Mouse (Mus musculus) liver, embryonic 11.5 days (tissue): ENCODE results near the gene Gm4302. TPM values are rescaled to one million over a fixed set of nuclear protein-coding genes. Genes with fewer than 3 reads are reported as not detected.

ENCODE experiments used
- polyA plus RNA-seq: library from polyadenylated mRNA; unstranded; fragments of >200 nt; fragmentation: Nextera tagmentation; extraction: Ambion mirVana; gene quantifications from 2 replicates; pipeline ENCODE4 v1.2.1, GENCODE M21; 2014

Gene Gm4302
- polyA plus RNA-seq, 1 experiment from 2014 or later: not detected

Other genes with a start within 250 kb of the Gm4302 start
- gene Gm4301, start 5.2 kb upstream of the Gm4302 start, polyA plus RNA-seq: not detected in 2 replicates
- not detected in 2 replicates for gene Gm4303, start 5.1 kb downstream of the Gm4302 start, polyA plus RNA-seq
- gene Gm4305, start 10.3 kb downstream of the Gm4302 start, polyA plus RNA-seq: not detected in 2 replicates
- not detected in 2 replicates for gene Gm4307, start 20.5 kb downstream of the Gm4302 start, polyA plus RNA-seq
- not detected in 2 replicates for gene Gm4312, start 41.7 kb downstream of the Gm4302 start, polyA plus RNA-seq
- 18.5 and 21.0 TPM in 2 replicates for gene Tmtc3, start 146.5 kb downstream of the Gm4302 start, polyA plus RNA-seq
- 5.4 and 6.5 TPM in 2 replicates for gene Cep290, start 146.7 kb downstream of the Gm4302 start, polyA plus RNA-seq
- gene 4930430F08Rik, start 249.6 kb downstream of the Gm4302 start, polyA plus RNA-seq: 17.1 TPM in 2 replicates
- gene 1700017N19Rik, start 249.6 kb downstream of the Gm4302 start, polyA plus RNA-seq: not detected in 2 replicates